Mouse (Mus musculus) MEL (cell line): ENCODE data around the gene Ccdc63. TPM values are rescaled to one million over a fixed set of nuclear protein-coding genes. Genes with fewer than 3 reads are reported as not detected.
A peak's percentile ranks its signal among the peaks of the same experiment; 100 is the strongest.

Experiments
- DNase-seq: peaks from one replicate; pipeline ENCODE4 v3.0.0; 2011; ENCODE audit warnings: low read depth, low spot score
- H3K27ac ChIP-seq: 2 replicates; pipeline ENCODE4 v1.5.1; 2012; ENCODE audit warnings: low read depth, mild to moderate bottlenecking, control low read depth, low read length, moderate library complexity; ENCODE audit not compliant: control insufficient read depth
- H3K27me3 ChIP-seq, 2 experiments: fragments of 150-350 bp in 1 of 2; sonication (generic) in 1 of 2; 2 replicates each; pipeline ENCODE4 v1.6.1; 2012; ENCODE audit warnings: low read length in 2 of 2, mild to moderate bottlenecking in 2 of 2, improper control_type of control experiment in 1 of 2, moderate library complexity in 1 of 2; ENCODE audit not compliant: insufficient read depth in 2 of 2, control insufficient read depth in 1 of 2
- H3K36me3 ChIP-seq, 2 experiments: 2 replicates each; pipeline ENCODE4 v1.6.1; 2012 to 2014; ENCODE audit warnings: low read length in 2 of 2, improper control_type of control experiment in 1 of 2, inconsistent platforms in 1 of 2, mild to moderate bottlenecking in 1 of 2; ENCODE audit not compliant: insufficient read depth in 2 of 2, control insufficient read depth in 1 of 2
- H3K4me1 ChIP-seq, 2 experiments: fragments of 150-350 bp in 1 of 2; sonication (generic) in 1 of 2; 2 replicates each; pipeline ENCODE4 v1.6.1; 2012; ENCODE audit warnings: low read length in 2 of 2, improper control_type of control experiment in 1 of 2, mild to moderate bottlenecking in 1 of 2; ENCODE audit not compliant: insufficient read depth in 2 of 2, control insufficient read depth in 1 of 2
- H3K4me3 ChIP-seq, 2 experiments: fragments of 150-350 bp in 1 of 2; sonication (generic) in 1 of 2; 2 replicates each; pipeline ENCODE4 v1.5.1; 2012; ENCODE audit warnings: low read depth in 2 of 2, low read length in 2 of 2, mild to moderate bottlenecking in 2 of 2, moderate library complexity in 2 of 2, control low read depth in 1 of 2, improper control_type of control experiment in 1 of 2; ENCODE audit not compliant: control insufficient read depth in 1 of 2, insufficient read depth in 1 of 2
- H3K79me2 ChIP-seq: 2 replicates; pipeline ENCODE4 v1.6.1; 2012; ENCODE audit warnings: mild to moderate bottlenecking, low read length, moderate library complexity; ENCODE audit not compliant: control insufficient read depth, poor library complexity, insufficient read depth
- H3K9ac ChIP-seq: 2 replicates; pipeline ENCODE4 v1.6.1; 2012; ENCODE audit warnings: low read depth, mild to moderate bottlenecking, control low read depth, low read length, moderate library complexity; ENCODE audit not compliant: control insufficient read depth, poor library complexity, severe bottlenecking
- H3K9me3 ChIP-seq: fragments of 150-350 bp; sonication (generic); replicated peaks from 2 replicates; pipeline ENCODE4 v1.6.1; 2012; ENCODE audit warnings: mild to moderate bottlenecking, low read length, improper control_type of control experiment, moderate library complexity; ENCODE audit not compliant: insufficient read depth
- BHLHE40 ChIP-seq: IDR thresholded peaks from 2 replicates; pipeline ENCODE4 v1.6.1; 2012; ENCODE audit warnings: low read depth, mild to moderate bottlenecking, inconsistent platforms, low read length, improper control_type of control experiment, borderline replicate concordance
- CHD2 ChIP-seq: IDR thresholded peaks from 2 replicates; pipeline ENCODE4 v1.6.1; 2011; ENCODE audit warnings: low read length, improper control_type of control experiment
- CTCF ChIP-seq, 3 experiments: IDR thresholded peaks in 2 of 3; conservative IDR thresholded peaks in 1 of 3; 2 replicates each; pipeline ENCODE4 v1.5.1; 2011 to 2012; ENCODE audit warnings: low read length in 3 of 3, low read depth in 2 of 3, mild to moderate bottlenecking in 2 of 3, improper control_type of control experiment in 1 of 3, inconsistent platforms in 1 of 3, mixed read lengths in 1 of 3, moderate library complexity in 1 of 3; ENCODE audit not compliant: control insufficient read depth in 1 of 3, insufficient read depth in 1 of 3, poor library complexity in 1 of 3, severe bottlenecking in 1 of 3
- GABPA ChIP-seq: IDR thresholded peaks from 2 replicates; pipeline ENCODE4 v1.6.1; 2012; ENCODE audit warnings: low read depth, mild to moderate bottlenecking, inconsistent platforms, low read length, improper control_type of control experiment, moderate library complexity
- JUND ChIP-seq: IDR thresholded peaks from 2 replicates; pipeline ENCODE4 v1.6.1; 2011; ENCODE audit warnings: low read depth, mild to moderate bottlenecking, improper control_type of control experiment, low read length
- KAT2A ChIP-seq: conservative IDR thresholded peaks from 2 replicates; pipeline ENCODE4 v1.6.1; 2012; ENCODE audit warnings: low read depth, low read length, improper control_type of control experiment, inconsistent platforms
- MAFK ChIP-seq: IDR thresholded peaks from 2 replicates; pipeline ENCODE4 v1.6.1; 2011; ENCODE audit warnings: low read depth, mild to moderate bottlenecking, low read length, improper control_type of control experiment, borderline replicate concordance
- MAX ChIP-seq: IDR thresholded peaks from 2 replicates; pipeline ENCODE4 v1.6.1; 2011; ENCODE audit warnings: low read length, improper control_type of control experiment
- MAZ ChIP-seq: IDR thresholded peaks from 2 replicates; pipeline ENCODE4 v1.6.1; 2012; ENCODE audit warnings: low read depth, mild to moderate bottlenecking, inconsistent platforms, low read length, improper control_type of control experiment
- MXI1 ChIP-seq: IDR thresholded peaks from 2 replicates; pipeline ENCODE4 v1.6.1; 2011; ENCODE audit warnings: mild to moderate bottlenecking, low read depth, low read length, improper control_type of control experiment
- MYB ChIP-seq: IDR thresholded peaks from 2 replicates; pipeline ENCODE4 v1.6.1; 2011; ENCODE audit warnings: mild to moderate bottlenecking, low read depth, low read length, improper control_type of control experiment
- NELFE ChIP-seq: IDR thresholded peaks from 2 replicates; pipeline ENCODE4 v1.6.1; 2011; ENCODE audit warnings: low read depth, low read length, improper control_type of control experiment
- NRF1 ChIP-seq: IDR thresholded peaks from 2 replicates; pipeline ENCODE4 v1.6.1; 2014; ENCODE audit warnings: low read depth, mild to moderate bottlenecking, inconsistent platforms, low read length, improper control_type of control experiment, moderate library complexity; ENCODE audit not compliant: poor library complexity, insufficient read depth, severe bottlenecking
- POLR2AphosphoS2 ChIP-seq: IDR thresholded peaks from 2 replicates; pipeline ENCODE4 v1.6.1; 2011; ENCODE audit warnings: low read length, improper control_type of control experiment
- POLR2AphosphoS5 ChIP-seq: IDR thresholded peaks from 2 replicates; pipeline ENCODE4 v1.6.1; 2012; ENCODE audit warnings: low read depth, borderline replicate concordance, mild to moderate bottlenecking, inconsistent platforms, low read length, moderate library complexity, mixed read lengths
- RAD21 ChIP-seq: IDR thresholded peaks from 2 replicates; pipeline ENCODE4 v1.6.1; 2011; ENCODE audit warnings: mild to moderate bottlenecking, low read depth, low read length, improper control_type of control experiment
- RCOR1 ChIP-seq: IDR thresholded peaks from 2 replicates; pipeline ENCODE4 v1.6.1; 2012; ENCODE audit warnings: low read depth, mild to moderate bottlenecking, inconsistent platforms, low read length, improper control_type of control experiment
- SIN3A ChIP-seq: IDR thresholded peaks from 2 replicates; pipeline ENCODE4 v1.6.1; 2012; ENCODE audit warnings: low read length, improper control_type of control experiment, inconsistent platforms
- SMC3 ChIP-seq: IDR thresholded peaks from 2 replicates; pipeline ENCODE4 v1.6.1; 2011; ENCODE audit warnings: low read depth, low read length, improper control_type of control experiment
- TAL1 ChIP-seq: IDR thresholded peaks from 2 replicates; pipeline ENCODE4 v1.6.1; 2012; ENCODE audit warnings: mild to moderate bottlenecking, inconsistent platforms, low read length, moderate library complexity, mixed read lengths
- TBP ChIP-seq: IDR thresholded peaks from 2 replicates; pipeline ENCODE4 v1.8.0; 2011; ENCODE audit warnings: low read depth, low read length, improper control_type of control experiment
- TCF12 ChIP-seq: IDR thresholded peaks from 2 replicates; pipeline ENCODE4 v1.6.1; 2014; ENCODE audit warnings: low read depth, mild to moderate bottlenecking, inconsistent platforms, low read length, improper control_type of control experiment, moderate library complexity
- UBTF ChIP-seq: IDR thresholded peaks from 2 replicates; pipeline ENCODE4 v1.6.1; 2012; ENCODE audit warnings: low read depth, mild to moderate bottlenecking, inconsistent platforms, low read length, improper control_type of control experiment, moderate library complexity, borderline replicate concordance; ENCODE audit not compliant: insufficient read depth
- ZC3H11A ChIP-seq: IDR thresholded peaks from 2 replicates; pipeline ENCODE4 v1.6.1; 2012; ENCODE audit warnings: low read depth, mild to moderate bottlenecking, inconsistent platforms, low read length, improper control_type of control experiment
- ZKSCAN1 ChIP-seq: IDR thresholded peaks from 2 replicates; pipeline ENCODE4 v1.6.1; 2012; ENCODE audit warnings: low read depth, mild to moderate bottlenecking, inconsistent platforms, low read length, improper control_type of control experiment, moderate library complexity
- ZMIZ1 ChIP-seq: IDR thresholded peaks from 2 replicates; pipeline ENCODE4 v1.6.1; 2012; ENCODE audit warnings: low read depth, mild to moderate bottlenecking, inconsistent platforms, low read length, improper control_type of control experiment, moderate library complexity
- ZNF384 ChIP-seq: IDR thresholded peaks from 2 replicates; pipeline ENCODE4 v1.6.1; 2012; ENCODE audit warnings: low read depth, mild to moderate bottlenecking, inconsistent platforms, low read length, improper control_type of control experiment
- polyA plus RNA-seq, 2 experiments: library from polyadenylated mRNA; stranded (reverse) in 1 of 2; unstranded in 1 of 2; fragments of >175 nt in 1 of 2; fragments of >200 nt in 1 of 2; gene quantifications; 2 replicates each; pipeline versions ENCODE4 v1.2.1 to v1.2.4; 2012; ENCODE audit warnings: low replicate concordance in 2 of 2, low read depth in 1 of 2; ENCODE audit not compliant: insufficient read length in 2 of 2, insufficient read depth in 1 of 2, missing spikeins in 1 of 2
- total RNA-seq: library from RNA; depleted of rRNA; stranded (reverse); fragments of 300-350 nt; gene quantifications from 2 replicates; pipeline ENCODE4 v1.2.3, GENCODE M21; 2012

The Ccdc63 gene
- total and polyA plus RNA-seq, 3 experiments: 1.6 to 4.7 TPM; not detected in 1

DNA sequence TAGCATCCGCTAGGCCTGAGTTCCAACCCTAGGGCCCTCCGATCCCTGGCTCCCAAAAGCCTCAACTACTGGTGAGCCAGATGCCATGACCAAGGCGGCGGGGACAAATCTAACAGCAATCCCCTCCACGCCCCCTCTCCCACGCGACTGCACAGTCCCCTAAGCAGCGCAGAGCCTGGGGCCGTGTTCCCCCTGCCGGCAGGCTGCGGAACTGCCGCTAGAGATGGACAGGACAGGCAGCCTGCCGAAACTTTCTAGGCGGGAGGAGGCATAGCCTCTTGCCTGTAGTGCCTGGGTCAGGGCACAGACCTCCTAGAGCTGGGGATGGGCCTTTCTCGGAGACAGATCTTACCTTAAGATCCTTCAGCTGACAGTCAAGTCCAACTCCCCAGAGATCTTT lies 49.6 kb downstream of the Ccdc63 start:
- Histone ChIP-seq H3K9ac (0 out of 2 replicates have a peak overlapping the region, but pooled peaks have one; percentile 18), H3K4me1 (no peaks in the 10 kb centered on the region), H3K79me2 (no peaks in the 10 kb centered on the region), H3K27ac (no peak overlapping the region), H3K27me3 (peaks cover 0 to under 1% of the 10 kb centered on the region in 2 experiments; a peak in 3 of 4 replicates), H3K36me3 (no peaks in the 10 kb centered on the region), H3K9me3 (no peaks in the 10 kb centered on the region), H3K4me3 (peak overlapping the region in 1 of 2 experiments; percentile 34; a peak in 1 of 4 replicates)
- TF ChIP-seq ZMIZ1 (no peak), MAFK (no peak), RAD21 (peak; percentile 21), SIN3A (no peak), MAZ (peak; percentile 60; the same call in 1 of the 2 replicates), POLR2AphosphoS5 (no peak), TCF12 (no peak), POLR2AphosphoS2 (no peak), TBP (no peak), SMC3 (peak; percentile 52), CHD2 (no peak), MAX (no peak), ZC3H11A (no peak), CTCF (IDR thresholded peaks at IDR 0.05 in 2 of 3, conservative IDR thresholded peaks at IDR 0.05 in 1 of 3; ENCODE audit: control insufficient read depth in 1 of 3, insufficient read depth in 1 of 3, low read depth in 2 of 3, low read length in 3 of 3, poor library complexity in 1 of 3, severe bottlenecking in 1 of 3) (peak; percentile 79 to 91 (median 83)), MXI1 (peak; percentile 72), TAL1 (no peak), UBTF (no peak), ZNF384 (no peak), BHLHE40 (no peak)
- peak; percentile 85 for DNase-seq

DNA sequence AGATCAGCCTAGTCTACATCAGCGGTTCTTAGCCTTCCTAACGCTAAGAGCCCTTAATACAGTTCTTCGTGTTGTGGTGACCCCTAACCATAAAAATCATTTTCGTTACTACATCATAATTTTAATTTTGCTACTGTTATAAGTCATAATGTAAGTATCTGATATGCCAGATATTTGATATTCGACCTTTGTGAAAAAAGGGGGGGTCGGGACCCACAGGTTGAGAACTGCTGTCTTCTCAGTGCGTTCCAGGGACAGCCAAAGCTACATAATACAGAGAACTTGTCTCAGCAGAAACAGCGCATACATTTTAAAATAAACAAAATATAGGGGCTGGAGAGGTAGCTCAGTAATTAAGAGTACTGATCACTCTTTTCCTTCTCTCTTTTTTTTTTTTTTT lies 51.0 kb downstream of the Ccdc63 start:
- H3K9ac ChIP-seq: no peak overlapping the region
- no peaks in the 10 kb centered on the region for H3K79me2 ChIP-seq
- no peaks in the 10 kb centered on the region for H3K9me3 ChIP-seq
- no peak overlapping the region for H3K27ac ChIP-seq
- H3K4me3 ChIP-seq: no peak overlapping the region
- no peaks in the 10 kb centered on the region for H3K4me1 ChIP-seq
- DNase-seq: no peak
- H3K36me3 ChIP-seq: peaks cover 0 to 2% of the 10 kb centered on the region in 2 experiments; a peak in 1 of 4 replicates
- H3K27me3 ChIP-seq: no peaks in the 10 kb centered on the region; a peak in 1 of 4 replicates
- TF ChIP-seq TAL1: no peak
- TF ChIP-seq BHLHE40: no peak
- no peak for TF ChIP-seq RAD21
- no peak for TF ChIP-seq ZC3H11A
- no peak for TF ChIP-seq GABPA
- TF ChIP-seq RCOR1: no peak
- no peak for TF ChIP-seq JUND
- TF ChIP-seq KAT2A: no peak
- TF ChIP-seq ZKSCAN1: no peak
- TF ChIP-seq MAZ: no peak
- TF ChIP-seq ZNF384: no peak
- TF ChIP-seq NELFE: no peak
- no peak for TF ChIP-seq MYB
- no peak for TF ChIP-seq NRF1
- TF ChIP-seq, all 39 proteins: peak for 0
